Mouse (Mus musculus) liver, adult 2 months (tissue): ENCODE results near the gene Scn1b.

ENCODE experiments used
- CTCF ChIP-seq: fragments of 200-500 bp; IDR thresholded peaks from 2 replicates; pipeline ENCODE4 v1.5.1; 2011; ENCODE audit warnings: low read depth, low read length, control low read depth
- POLR2A ChIP-seq: fragments of 200-500 bp; IDR thresholded peaks from 2 replicates; pipeline ENCODE4 v1.6.1; 2011; ENCODE audit warnings: low read length, control low read depth; ENCODE audit not compliant: insufficient read depth; ENCODE audit errors: extremely low read depth

GRCm38 (mm10) chr7:31174466-31174865 is 47.7 kb upstream of the Scn1b start:
- no peak for TF ChIP-seq CTCF
- TF ChIP-seq POLR2A, result no peak
